Mouse (Mus musculus) C2C12 (cell line): ENCODE measurements around the gene Gp1ba.

Experiments used
- CTCF ChIP-seq: IDR thresholded peaks from one replicate; pipeline ENCODE4 v1.5.1; 2011; ENCODE audit not compliant: control insufficient read depth, insufficient read depth, insufficient read length
- FOSL1 ChIP-seq: IDR thresholded peaks from one replicate; pipeline ENCODE4 v1.8.0; 2011; ENCODE audit warnings: mild to moderate bottlenecking, low read length; ENCODE audit not compliant: poor library complexity, insufficient read depth, severe bottlenecking
- MAX ChIP-seq: IDR thresholded peaks from one replicate; pipeline ENCODE4 v1.6.1; 2011; ENCODE audit warnings: mild to moderate bottlenecking, control low read depth
- MYOG ChIP-seq: IDR thresholded peaks from one replicate; pipeline ENCODE4 v1.6.1; 2011; ENCODE audit not compliant: control insufficient read depth, insufficient read length; ENCODE audit errors: extremely low read depth
- USF1 ChIP-seq: IDR thresholded peaks from one replicate; pipeline ENCODE4 v1.6.1; 2011; ENCODE audit warnings: low read depth, mild to moderate bottlenecking, control low read depth, moderate library complexity

GRCm38 (mm10) chr11:70656456-70656927, 17.6 kb downstream of the Gp1ba start:
- TF ChIP-seq CTCF = no peak
- peak; percentile 11 for TF ChIP-seq USF1
- TF ChIP-seq MYOG = no peak
- TF ChIP-seq FOSL1 = no peak
- TF ChIP-seq MAX = peak; percentile 83
